Mouse (Mus musculus): Measurements from ENCODE around the gene Cbx5.

The Cbx5 gene

GRCm38 (mm10) chr15:103145635-103146299, 93.8 kb downstream of the Cbx5 start:
- DNase-seq (ENCODE audit: low read depth, low spot score) = no peak

GRCm38 (mm10) chr15:103144176-103144575, 95.4 kb downstream of the Cbx5 start:
- DNase-seq (ENCODE audit: low read depth, low spot score) = no peak

Measured in A20 (cell line).